Mouse (Mus musculus) spleen, postnatal 36 days (tissue): Measurements from ENCODE around the gene Pcyox1.

Source experiments
- DNase-seq, 2 experiments: peaks; one replicate each; pipeline ENCODE4 v3.0.0; 2022; ENCODE audit warnings: low spot score in 2 of 2, mixed read lengths in 1 of 2

The Pcyox1 gene

GRCm38 (mm10) chr6:86396581-86397256 lies at the start of gene Pcyox1:
Pcyox1 (minus strand) TSS chr6:86397154.
- peak; percentile 80 for DNase-seq

DNA sequence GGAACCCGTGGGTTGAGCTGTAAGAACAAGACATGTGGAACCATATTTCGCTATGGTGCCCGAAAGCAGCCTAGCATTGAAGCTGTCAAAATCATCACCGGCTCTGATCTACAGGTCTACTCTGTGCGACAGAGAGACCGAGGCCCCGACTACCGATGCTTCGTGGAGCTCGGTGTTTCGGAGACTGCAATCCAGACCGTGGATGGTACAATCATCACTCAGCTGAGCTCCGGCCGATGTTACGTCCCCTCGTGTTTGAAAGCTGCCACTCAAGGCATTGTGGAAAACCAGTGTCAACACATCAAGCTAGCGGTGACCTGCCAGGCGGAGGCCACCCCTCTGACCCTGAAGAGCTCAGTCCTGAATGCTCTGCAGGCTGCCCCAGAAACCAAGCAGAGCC lies 48.6 kb upstream of the Pcyox1 start:
- no peak for DNase-seq

DNA sequence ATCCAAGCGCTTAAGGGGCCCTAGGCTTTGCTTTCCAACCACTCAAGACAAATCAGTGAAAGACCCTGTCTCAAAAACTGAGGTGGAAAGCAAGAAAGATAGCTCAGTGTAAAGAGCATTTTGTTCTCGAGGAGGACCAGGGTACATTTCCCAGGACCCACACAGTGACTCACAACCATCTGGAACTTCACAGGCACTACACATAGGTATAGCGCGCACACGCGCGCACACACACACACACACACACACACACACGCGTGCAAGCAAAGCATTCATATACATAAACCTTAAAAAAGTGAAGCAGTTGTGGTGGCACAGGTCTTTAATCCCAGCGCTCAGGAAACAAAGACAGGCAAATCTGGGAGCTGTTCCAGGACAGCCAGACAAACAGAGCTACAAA lies 44.6 kb upstream of the Pcyox1 start:
- DNase-seq, result no peak

DNA sequence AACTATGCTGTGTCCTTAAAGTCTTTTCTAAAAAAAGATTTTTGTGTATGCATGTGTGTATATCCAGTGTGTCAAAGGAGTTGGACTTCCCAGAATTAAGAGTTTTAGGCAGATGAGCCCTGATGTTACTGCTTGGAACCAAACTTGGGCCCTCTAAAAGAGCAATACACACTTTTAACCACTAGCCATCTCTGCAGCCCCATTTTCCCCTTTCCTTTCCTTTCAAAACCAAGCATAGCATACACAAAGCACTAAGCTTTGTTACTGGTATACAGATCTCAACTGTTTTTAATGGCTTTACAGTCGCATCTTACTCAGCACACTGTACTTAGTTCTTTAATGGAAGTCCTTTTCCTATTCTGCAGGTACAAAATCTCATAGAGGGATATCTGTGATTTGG lies 42.6 kb upstream of the Pcyox1 start:
- DNase-seq, result no peak

DNA sequence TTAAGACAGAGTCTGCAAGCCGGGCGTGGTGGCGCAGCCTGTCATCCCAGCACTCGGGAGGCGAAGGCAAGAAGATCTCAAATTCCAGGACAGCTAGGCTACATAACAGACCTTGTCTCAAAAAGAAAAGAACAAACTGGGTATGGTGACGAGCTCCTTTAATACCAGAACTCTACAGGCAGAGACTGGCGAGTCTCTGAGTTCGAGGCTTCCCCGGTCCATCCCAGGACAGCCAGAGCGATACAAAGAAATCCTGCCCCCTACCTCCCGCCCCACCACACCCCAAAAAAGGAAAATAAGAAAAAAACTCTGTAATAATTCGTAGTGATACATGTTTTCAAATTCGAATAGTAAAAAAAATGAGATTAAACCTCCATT lies 42.2 kb upstream of the Pcyox1 start:
- no peak for DNase-seq

DNA sequence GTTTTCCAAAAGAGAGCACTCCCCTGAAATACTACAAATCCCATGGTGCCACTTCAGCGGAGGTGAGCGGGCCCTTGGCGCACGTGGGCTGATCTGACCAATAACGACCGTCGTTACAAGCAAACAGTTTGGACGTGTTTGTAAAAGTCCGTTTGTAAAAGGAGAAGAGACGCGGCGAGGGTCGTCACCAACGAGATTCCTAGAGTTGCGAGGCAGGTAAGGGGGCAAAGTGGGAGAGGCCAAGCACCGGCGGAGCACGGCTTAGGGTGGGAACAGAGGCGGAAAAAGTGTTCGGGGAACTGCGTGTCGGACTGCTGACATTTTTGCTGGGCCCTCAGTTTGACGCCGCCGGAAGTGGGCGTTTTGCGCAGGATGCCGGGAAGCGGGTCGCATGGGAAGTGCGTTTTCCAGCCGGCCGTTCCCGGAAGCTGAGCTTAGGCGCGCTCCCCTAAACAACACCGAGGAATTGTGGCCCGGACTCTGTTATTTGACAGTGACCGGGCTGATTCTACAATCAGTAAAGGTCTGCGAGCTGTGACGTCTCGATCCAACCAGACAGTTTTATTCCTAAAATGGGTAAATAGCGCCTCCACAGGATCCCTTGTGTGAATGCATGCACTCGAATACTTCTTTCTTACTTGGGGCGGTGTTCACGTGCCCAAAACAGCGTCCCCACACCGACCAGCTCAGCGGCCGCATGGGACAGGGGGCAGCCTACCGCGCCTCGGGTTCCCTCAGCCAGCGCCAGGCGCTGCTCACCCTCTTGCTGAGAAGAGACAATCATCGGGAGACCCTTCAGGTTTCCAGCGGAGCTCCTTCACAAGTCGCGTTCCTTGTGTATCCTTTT lies 41.5 kb upstream of the Pcyox1 start, which contains the start of gene C87436:
C87436 (plus strand) TSS at position 103 of the 847 bp plus-strand sequence.
- peak; percentile 91 to 94 for DNase-seq

DNA sequence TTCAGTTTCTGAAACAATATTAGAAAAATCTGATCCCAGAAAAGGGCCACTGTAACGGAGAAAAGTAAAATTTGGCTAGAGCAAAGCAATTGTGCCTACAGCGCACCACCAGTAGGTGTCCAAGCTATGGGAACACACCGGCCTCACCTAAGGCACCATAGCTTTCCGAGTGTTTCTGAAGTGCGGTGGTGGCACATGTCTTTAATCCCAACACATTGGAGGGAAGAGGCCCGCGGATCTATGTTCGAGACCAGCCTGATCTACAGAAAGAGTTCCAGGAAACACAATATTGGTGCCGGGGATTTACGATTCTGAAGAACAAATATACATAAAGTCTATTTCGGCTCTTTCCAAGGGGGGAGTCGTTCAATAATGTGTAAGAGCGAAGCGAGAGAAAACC lies 40.8 kb upstream of the Pcyox1 start:
- peak; percentile 47 to 63 for DNase-seq

DNA sequence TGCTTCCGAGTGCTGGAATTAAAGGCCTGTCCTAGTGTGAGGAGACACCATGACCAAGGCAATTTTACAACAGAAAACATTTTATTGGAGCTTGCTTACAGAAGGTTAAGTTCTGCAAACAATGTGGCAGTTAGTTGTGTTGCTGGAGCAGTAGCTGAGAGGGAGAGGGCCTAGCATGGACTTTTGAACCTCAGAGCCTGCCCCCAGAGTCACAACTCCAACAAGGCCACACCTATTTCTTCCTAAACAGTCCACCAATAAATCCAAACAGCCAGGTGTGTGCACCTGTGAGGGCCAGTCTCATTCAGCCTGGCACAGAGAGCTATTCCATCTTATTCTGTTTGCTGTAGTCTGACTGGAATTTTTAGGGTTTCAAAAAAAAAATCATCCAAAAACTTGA lies 36.7 kb upstream of the Pcyox1 start:
- DNase-seq, result no peak

DNA sequence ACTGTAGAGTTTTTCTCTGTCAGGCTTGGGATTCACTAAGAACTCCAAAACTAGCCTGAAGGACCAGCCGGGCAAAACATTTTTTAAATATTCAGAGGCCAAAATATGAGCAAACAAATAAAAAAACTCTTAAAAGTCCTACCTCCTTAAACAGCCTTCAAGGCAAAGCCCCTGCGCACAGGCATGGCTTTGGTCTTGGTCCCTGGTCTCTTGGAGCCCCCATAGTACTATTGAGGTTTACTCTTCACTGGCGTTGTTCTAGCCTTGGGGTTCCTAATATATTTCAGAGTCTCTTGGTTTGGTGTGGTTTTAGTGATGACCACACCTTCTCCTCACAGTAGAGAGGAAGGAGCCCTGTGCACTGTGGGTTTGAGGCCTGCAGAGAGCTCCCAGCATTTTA lies 34.6 kb upstream of the Pcyox1 start:
- no peak for DNase-seq

GRCm38 (mm10) chr6:86426358-86426757 lies 29.4 kb upstream of the Pcyox1 start, which contains the start of gene Gm44790:
Gm44790 (plus strand) TSS chr6:86426658.
- no peak for DNase-seq

- DNase-seq, result no peak
Measured at GRCm38 (mm10) chr6:86420491-86420890, 23.5 kb upstream of the Pcyox1 start.

- DNase-seq, result no peak
Measured at GRCm38 (mm10) chr6:86419239-86419638, 22.3 kb upstream of the Pcyox1 start.

GRCm38 (mm10) chr6:86418711-86419110 lies 21.8 kb upstream of the Pcyox1 start:
- no peak for DNase-seq

DNA sequence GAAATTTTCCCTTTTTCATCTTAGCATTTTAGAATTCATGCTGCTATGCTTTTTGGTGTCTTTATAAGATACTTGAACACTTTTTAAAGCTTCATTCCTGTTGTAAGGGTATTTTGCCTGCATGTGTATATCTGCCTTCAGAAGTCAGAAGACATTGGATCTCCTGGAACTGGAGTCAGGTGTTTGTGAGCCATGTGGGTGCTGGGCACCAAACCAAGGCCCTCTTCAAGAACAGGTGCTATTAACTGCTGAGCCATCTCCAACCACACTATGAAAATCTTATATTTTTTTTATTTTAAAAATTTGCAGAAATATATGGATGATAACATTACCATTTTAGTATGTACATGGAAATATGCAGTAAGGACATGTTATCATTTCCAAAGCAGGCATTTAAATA lies 9.4 kb upstream of the Pcyox1 start:
- no peak for DNase-seq

- peak in 1 of 2 experiments; percentile 15 for DNase-seq
Measured at GRCm38 (mm10) chr6:86404996-86405395, 8.0 kb upstream of the Pcyox1 start.

GRCm38 (mm10) chr6:86404100-86404861 lies 7.3 kb upstream of the Pcyox1 start, which contains the start of gene Tia1:
Tia1 (plus strand) TSS chr6:86404219.
- peak; percentile 97 to 98 for DNase-seq

- DNase-seq, result peak in 1 of 2 experiments; percentile 86
Measured at GRCm38 (mm10) chr6:86403728-86404099, 6.8 kb upstream of the Pcyox1 start.

DNA sequence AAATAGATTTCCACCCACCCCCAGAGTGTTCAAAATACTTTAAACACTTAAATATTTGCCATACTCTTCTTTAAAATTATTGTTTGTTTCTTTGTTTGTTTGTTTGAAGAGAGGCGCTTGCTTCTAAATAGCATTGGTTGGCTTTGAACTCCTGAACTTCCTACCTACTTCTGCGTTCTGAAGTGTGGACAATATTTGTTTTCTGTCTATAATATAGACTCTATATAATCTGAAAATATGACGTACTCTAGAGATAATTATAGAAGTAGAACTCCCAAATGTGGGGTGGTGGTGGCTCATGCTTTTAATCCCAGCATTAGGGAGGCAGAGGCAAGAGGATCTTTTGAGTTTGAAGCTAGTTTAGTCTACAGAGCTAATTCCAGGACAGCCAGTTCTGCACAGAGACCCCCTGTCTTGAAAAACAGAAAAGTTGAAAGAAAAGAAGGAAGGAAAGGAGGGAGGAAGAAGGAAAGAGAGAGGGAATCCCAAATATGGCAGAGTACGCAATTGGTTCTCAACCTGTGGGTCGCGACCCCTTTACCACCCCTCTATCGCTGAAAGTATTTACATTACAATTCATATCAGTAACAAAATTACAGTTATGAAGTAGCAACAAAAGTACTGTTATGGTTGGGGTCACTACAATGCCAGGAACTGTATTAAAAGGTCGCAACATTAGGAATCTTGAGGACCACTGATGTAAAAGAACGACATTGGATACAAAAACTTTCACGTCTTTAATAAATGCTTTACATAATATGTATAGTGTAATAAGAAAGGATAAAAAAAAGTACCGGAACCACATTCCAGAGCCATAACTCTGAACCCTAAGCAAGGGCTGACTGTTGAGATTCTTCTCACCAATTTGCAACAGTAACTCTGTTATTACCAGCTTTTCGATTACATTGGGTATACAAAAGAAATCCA lies 6.0 kb upstream of the Pcyox1 start:
- no peak for DNase-seq

- peak; percentile 79 to 82 for DNase-seq
Measured at GRCm38 (mm10) chr6:86400972-86401371, 4.0 kb upstream of the Pcyox1 start.

- no peak for DNase-seq
Measured at GRCm38 (mm10) chr6:86399995-86400394, 3.0 kb upstream of the Pcyox1 start.

- no peak for DNase-seq
Measured at GRCm38 (mm10) chr6:86398986-86399385, 2.0 kb upstream of the Pcyox1 start.
